Mouse (Mus musculus) hindbrain, postnatal 0 days (tissue): ENCODE data around the gene Ccdc177. TPM values are rescaled to one million over a fixed set of nuclear protein-coding genes. Genes with fewer than 3 reads are reported as not detected.

ENCODE experiments used
- ATAC-seq: fragments of 200-750 bp; cut with Nextera tagmentation; 2 replicates; pipeline ENCODE4 v1.8.0; 2017; ENCODE audit warnings: mild to moderate bottlenecking, moderate TSS enrichment, moderate library complexity
- DNase-seq: peaks from one replicate; pipeline ENCODE4 v3.0.0-alpha.2; 2015; ENCODE audit warnings: low spot score
- H3K27ac ChIP-seq: fragments of 300-500 bp; sonication (generic); 2 replicates; pipeline ENCODE4 v1.5.1; 2014; ENCODE audit warnings: mild to moderate bottlenecking
- H3K27me3 ChIP-seq: fragments of 300-500 bp; sonication (generic); 2 replicates; pipeline ENCODE4 v1.6.1; 2014; ENCODE audit warnings: low read length, mixed read lengths; ENCODE audit not compliant: insufficient read depth
- H3K36me3 ChIP-seq: fragments of 300-500 bp; sonication (generic); 2 replicates; pipeline ENCODE4 v1.6.1; 2014; ENCODE audit warnings: low read length, mixed read lengths; ENCODE audit not compliant: insufficient read depth
- H3K4me1 ChIP-seq: fragments of 300-500 bp; sonication (generic); 2 replicates; pipeline ENCODE4 v1.6.1; 2014; ENCODE audit warnings: antibody characterized with exemption, low read length, mixed read lengths; ENCODE audit not compliant: insufficient read depth
- H3K4me2 ChIP-seq: fragments of 300-500 bp; sonication (generic); 2 replicates; pipeline ENCODE4 v1.6.1; 2014; ENCODE audit warnings: low read depth, mild to moderate bottlenecking, low read length, moderate library complexity, mixed read lengths
- H3K4me3 ChIP-seq: fragments of 300-500 bp; sonication (generic); 2 replicates; pipeline ENCODE4 v1.5.1; 2014; ENCODE audit warnings: low read length
- H3K9ac ChIP-seq: fragments of 300-500 bp; sonication (generic); replicated peaks from 2 replicates; pipeline ENCODE4 v1.6.1; 2014; ENCODE audit warnings: mild to moderate bottlenecking, low read length, moderate library complexity, mixed read lengths
- H3K9me3 ChIP-seq: fragments of 300-500 bp; sonication (generic); 2 replicates; pipeline ENCODE4 v1.6.1; 2016; ENCODE audit warnings: low read length, mixed read lengths
- CTCF ChIP-seq: IDR thresholded peaks from 2 replicates; pipeline ENCODE4 v1.5.1; 2016; ENCODE audit warnings: antibody characterized with exemption, control low read depth, low read depth
- WGBS: fragments of 180-500 bp; shearing (Covaris S2); extraction: QIAGEN DNeasy Blood & Tissue Kit; methylation state at CpG from one replicate; pipeline ENCODE4 v1.1.7; 2014; 5-methylcytosine and 5-hydroxymethylcytosine counted together
- polyA plus RNA-seq: library from polyadenylated mRNA; unstranded; fragments of >200 nt; fragmentation: Nextera tagmentation; extraction: Ambion mirVana; gene quantifications from 2 replicates; pipeline ENCODE4 v1.2.1, GENCODE M21; 2015
- total RNA-seq: library from RNA; depleted of rRNA; stranded (reverse); fragments of >200 nt; gene quantifications from 2 replicates; pipeline ENCODE4 v1.2.3, GENCODE M21; 2014

The Ccdc177 gene
- total and polyA plus RNA-seq, 2 experiments from 2014 or later, result 1.8 to 18.6 TPM

DNA sequence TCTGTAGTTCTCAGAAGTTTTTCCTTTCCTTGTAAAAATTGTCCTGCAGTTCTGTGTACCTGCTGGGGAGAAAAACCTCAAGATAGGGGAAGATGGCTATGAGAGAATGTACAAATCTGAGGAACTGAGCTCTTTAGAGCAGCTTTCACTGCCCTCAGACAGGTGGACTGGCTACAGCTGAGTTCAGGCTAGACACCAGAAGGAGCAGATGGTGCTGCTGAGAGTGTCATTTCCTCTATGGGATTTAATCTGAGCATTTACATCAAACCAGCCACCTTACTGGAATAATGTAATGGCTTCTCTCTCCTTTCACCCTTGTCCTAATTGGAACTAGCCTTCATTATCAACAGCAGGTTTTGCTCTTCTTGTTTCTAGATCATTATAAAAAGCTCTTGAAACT lies 37.8 kb upstream of the Ccdc177 start:
- H3K27ac ChIP-seq, result no peak overlapping the region
- H3K36me3 ChIP-seq, result no peaks in the 10 kb centered on the region
- H3K9ac ChIP-seq, result no peak overlapping the region
- H3K9me3 ChIP-seq, result no peaks in the 10 kb centered on the region
- no peaks in the 10 kb centered on the region for H3K27me3 ChIP-seq
- H3K4me1 ChIP-seq, result no peaks in the 10 kb centered on the region; the same call in 1 of the 2 replicates
- no peak for ATAC-seq
- peak; percentile 67 for DNase-seq
- H3K4me3 ChIP-seq, result no peak overlapping the region
- H3K4me2 ChIP-seq, result no peak overlapping the region
- TF ChIP-seq CTCF, result no peak

GRCm38 (mm10) chr12:80794935-80795785 lies 34.7 kb upstream of the Ccdc177 start:
- Histone ChIP-seq H3K4me2 (no peak overlapping the region), H3K4me3 (no peak overlapping the region), H3K36me3 (no peaks in the 10 kb centered on the region), H3K27me3 (no peaks in the 10 kb centered on the region), H3K4me1 (no peaks in the 10 kb centered on the region; the same call in 1 of the 2 replicates), H3K9ac (no peak overlapping the region), H3K9me3 (no peaks in the 10 kb centered on the region), H3K27ac (no peak overlapping the region)
- no peak for DNase-seq
- 56% methylated on average over 2 of the region's 2 CpGs for WGBS
- no peak for TF ChIP-seq CTCF
- ATAC-seq, result no peak

DNA sequence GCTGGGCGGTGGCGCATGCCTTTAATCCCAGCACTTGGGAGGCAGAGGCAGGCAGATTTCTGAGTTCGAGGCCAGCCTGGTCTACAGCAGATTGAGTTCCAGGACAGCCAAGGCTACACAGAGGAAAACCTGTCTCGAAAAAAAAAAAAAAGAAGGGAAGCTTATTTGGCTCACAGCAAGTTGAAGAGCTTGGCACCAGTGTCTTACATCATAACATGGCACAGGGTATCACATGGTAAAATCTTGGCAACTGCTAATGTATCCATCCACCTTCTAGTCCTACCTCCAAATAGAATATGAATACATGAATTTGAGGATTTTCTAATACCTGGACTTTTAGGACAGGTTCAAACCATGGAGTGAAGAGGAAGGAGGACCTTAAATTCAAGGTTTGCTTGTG lies 34.0 kb upstream of the Ccdc177 start:
- Histone ChIP-seq H3K4me3 (no peak overlapping the region), H3K9me3 (no peaks in the 10 kb centered on the region), H3K9ac (no peak overlapping the region), H3K4me1 (peaks cover 4% of the 10 kb centered on the region), H3K27ac (no peak overlapping the region), H3K27me3 (no peaks in the 10 kb centered on the region), H3K4me2 (no peak overlapping the region), H3K36me3 (no peaks in the 10 kb centered on the region)
- no peak for TF ChIP-seq CTCF
- WGBS, result 96% methylated on average over 4 of the region's 4 CpGs
- DNase-seq (no peak), ATAC-seq (no peak)

GRCm38 (mm10) chr12:80793535-80793934 lies 33.0 kb upstream of the Ccdc177 start:
- ATAC-seq (no peak), DNase-seq (no peak)
- 83% methylated on average over 1 of the region's 1 CpGs for WGBS
- Histone ChIP-seq H3K4me3 (no peak overlapping the region), H3K27me3 (no peaks in the 10 kb centered on the region), H3K9me3 (no peaks in the 10 kb centered on the region), H3K4me1 (peaks cover 4% of the 10 kb centered on the region), H3K4me2 (no peak overlapping the region), H3K27ac (no peak overlapping the region), H3K36me3 (no peaks in the 10 kb centered on the region), H3K9ac (no peak overlapping the region)
- TF ChIP-seq CTCF, result no peak

DNA sequence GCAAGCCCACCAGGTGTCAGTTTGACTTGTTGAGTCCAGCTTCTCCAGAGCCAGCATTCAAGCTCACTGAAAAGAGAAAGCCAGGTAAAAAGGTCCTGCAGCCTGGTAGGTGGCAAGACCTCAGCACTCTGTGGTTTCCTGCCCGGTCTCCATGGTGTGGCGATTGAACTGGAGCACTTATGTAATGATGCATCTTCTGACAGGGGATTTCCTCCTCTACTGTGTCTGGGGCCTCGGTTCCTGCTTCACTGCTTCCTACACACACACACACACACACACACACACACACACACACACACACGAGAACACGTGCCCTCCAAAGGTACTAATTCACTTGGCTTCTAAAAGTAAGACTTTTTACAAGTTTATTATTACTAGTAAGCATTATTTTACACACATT lies 32.4 kb upstream of the Ccdc177 start:
- no peak for ATAC-seq
- Histone ChIP-seq H3K36me3 (no peaks in the 10 kb centered on the region), H3K9me3 (no peaks in the 10 kb centered on the region), H3K9ac (no peak overlapping the region), H3K4me1 (peaks cover 4% of the 10 kb centered on the region), H3K27ac (no peak overlapping the region), H3K4me2 (no peak overlapping the region), H3K4me3 (no peak overlapping the region), H3K27me3 (no peaks in the 10 kb centered on the region)
- no peak for DNase-seq
- 74% methylated on average over 5 of the region's 5 CpGs for WGBS
- no peak for TF ChIP-seq CTCF

GRCm38 (mm10) chr12:80791571-80792444 lies 31.3 kb upstream of the Ccdc177 start:
- peaks cover 4% of the 10 kb centered on the region for H3K4me1 ChIP-seq
- peak overlapping the region; percentile 88 for H3K9ac ChIP-seq
- H3K4me3 ChIP-seq, result peak overlapping the region; percentile 94
- peak; percentile 65 for TF ChIP-seq CTCF
- H3K36me3 ChIP-seq, result no peaks in the 10 kb centered on the region
- no peak for ATAC-seq
- H3K27me3 ChIP-seq, result no peaks in the 10 kb centered on the region
- H3K9me3 ChIP-seq, result no peaks in the 10 kb centered on the region
- WGBS, result 36% methylated on average over 6 of the region's 6 CpGs
- H3K27ac ChIP-seq, result peak overlapping the region; percentile 98; the same call in 1 of the 2 replicates
- DNase-seq, result peak; percentile 54
- H3K4me2 ChIP-seq, result peak overlapping the region; percentile 83
